Mouse (Mus musculus) lung, postnatal 0 days (tissue): ENCODE results near the gene Dntt.

Source experiments
- CTCF ChIP-seq: IDR thresholded peaks from 2 replicates; pipeline ENCODE4 v1.5.1; 2016; ENCODE audit warnings: antibody characterized with exemption, mild to moderate bottlenecking
- EP300 ChIP-seq: IDR thresholded peaks from 2 replicates; pipeline ENCODE4 v1.6.1; 2016; ENCODE audit warnings: antibody characterized with exemption, mild to moderate bottlenecking, control low read depth

- TF ChIP-seq EP300 (no peak), CTCF (no peak)
Measured at GRCm38 (mm10) chr19:41020537-41020936, 8.5 kb upstream of the Dntt start.
